Mouse (Mus musculus) fibroblast of lung, adult 2 months (primary cell): ENCODE results near the gene Scyl1.

Experiments
- DNase-seq: peaks from one replicate; pipeline ENCODE4 v3.0.0-alpha.2; 2011; ENCODE audit warnings: low read depth

The Scyl1 gene

GRCm38 (mm10) chr19:5787920-5788319, 16.7 kb upstream of the Scyl1 start:
- no peak for DNase-seq

- peak; percentile 95 for DNase-seq
These were observed 16.0 kb upstream of the Scyl1 start for GRCm38 (mm10) chr19:5787128-5787635.

- peak; percentile 76 for DNase-seq
These were observed 15.4 kb upstream of the Scyl1 start for GRCm38 (mm10) chr19:5786441-5787114.

GRCm38 (mm10) chr19:5784958-5785577, 13.8 kb upstream of the Scyl1 start:
- no peak for DNase-seq

- DNase-seq, result no peak
These were observed 10.9 kb upstream of the Scyl1 start for GRCm38 (mm10) chr19:5782121-5782520.

DNA sequence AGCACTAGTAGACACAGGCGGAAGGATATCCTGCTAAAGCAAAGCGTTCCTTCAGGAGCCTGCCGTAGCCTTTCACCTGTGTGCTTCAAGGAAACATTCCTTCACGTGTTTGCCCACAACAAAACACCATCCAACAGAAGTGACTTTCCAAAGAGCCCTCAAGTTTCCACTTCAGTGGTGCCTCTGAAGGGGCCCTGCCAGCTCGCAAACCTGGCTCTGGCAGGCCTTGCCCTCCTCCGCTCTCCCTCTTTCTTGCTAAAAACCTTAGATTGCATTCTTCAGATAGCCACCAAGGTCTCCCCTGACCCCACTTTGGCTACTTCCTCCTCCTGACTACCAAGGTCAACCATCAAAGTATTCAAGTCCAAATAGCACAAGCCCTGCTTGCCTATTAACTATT, 10.3 kb upstream of the Scyl1 start:
- DNase-seq, result no peak

DNA sequence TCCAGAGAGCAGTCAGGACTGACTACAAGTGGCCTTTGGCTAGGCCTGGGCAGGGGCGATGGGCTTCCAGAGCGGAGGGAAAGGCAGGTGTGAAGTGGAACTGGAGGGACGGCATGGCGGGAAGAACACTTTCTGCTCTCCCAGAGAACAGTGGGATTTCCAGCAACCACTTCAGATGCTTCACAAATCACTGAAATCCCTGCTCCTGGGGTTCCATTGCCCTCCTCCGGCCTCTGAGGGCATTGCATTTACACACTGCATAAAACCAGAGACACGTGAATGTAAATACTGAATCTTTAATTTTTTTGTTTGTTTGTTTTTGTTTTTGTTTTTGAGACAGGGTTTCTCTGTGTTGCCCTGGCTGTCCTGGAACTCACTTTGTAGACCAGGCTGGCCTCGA, 9.0 kb upstream of the Scyl1 start:
- DNase-seq, result peak; percentile 48

DNA sequence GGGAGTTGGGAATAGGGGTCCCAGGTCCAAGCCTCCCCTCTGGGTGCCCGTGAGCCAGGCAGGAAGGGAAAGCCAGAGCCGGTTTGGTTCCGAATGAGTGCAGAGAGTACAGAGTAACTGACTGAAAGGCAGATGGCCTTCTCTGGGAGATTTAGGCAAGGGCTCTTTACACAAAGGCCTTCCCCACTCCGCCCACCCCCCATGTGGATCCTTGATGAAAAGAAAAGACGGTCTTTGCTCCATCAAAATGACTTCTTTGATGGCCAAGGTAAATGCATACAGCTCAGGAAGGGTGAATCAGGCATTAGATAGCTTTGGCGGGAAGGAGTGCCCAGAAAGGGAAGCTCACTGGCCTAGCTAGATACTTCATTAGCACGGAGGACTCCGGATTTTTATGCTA, 7.1 kb upstream of the Scyl1 start:
- DNase-seq, result no peak

DNA sequence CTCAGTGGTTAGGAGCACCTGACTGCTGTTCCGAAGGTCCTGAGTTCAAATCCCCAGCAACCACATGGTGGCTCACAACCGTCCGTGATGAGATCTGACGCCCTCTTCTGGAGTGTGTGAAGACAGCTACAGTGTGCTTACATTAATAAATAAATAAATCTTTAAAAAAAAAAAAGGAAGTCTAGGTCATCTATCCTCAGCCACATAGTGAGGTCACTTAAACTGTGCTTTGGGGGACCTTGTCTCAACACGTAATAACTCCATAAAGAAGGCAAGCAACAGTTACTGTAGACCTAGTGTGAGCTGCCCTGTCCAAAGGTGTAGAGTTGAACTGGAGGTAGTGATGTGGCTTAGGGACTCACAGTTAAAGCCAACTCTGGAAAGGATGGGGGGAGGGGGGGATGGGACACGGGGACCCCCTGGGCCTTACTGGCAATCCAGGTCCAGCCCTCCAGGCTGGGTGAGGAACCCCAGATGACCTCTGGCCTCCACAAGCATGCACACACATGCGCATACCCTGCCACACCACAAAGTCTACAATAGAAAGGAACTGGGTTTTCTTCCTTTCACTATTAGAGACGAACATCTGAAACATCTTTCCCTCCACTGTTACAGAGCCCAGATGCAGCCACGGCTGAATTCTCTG, 6.3 kb upstream of the Scyl1 start:
- DNase-seq, result no peak

DNA sequence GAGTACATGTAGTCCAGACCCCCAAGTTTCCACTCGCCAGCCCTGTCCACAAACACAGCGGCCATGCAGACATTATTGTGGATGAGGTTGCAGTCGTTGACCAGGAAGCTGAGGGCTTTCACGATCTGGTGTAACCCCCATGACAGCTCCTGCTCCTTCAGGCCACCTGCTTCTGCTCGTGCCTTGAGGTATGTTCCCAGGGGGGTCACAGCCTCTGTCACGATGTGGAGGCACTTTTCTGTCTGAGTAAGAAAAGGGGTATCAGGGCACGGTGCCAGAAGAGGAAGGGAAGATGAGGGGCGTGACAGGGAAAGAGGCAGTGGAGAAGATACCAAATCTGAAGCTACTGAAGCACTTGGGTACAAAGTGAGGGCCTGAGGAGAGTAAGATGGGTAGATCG, 908 bp downstream of the Scyl1 start:
- no peak for DNase-seq

DNA sequence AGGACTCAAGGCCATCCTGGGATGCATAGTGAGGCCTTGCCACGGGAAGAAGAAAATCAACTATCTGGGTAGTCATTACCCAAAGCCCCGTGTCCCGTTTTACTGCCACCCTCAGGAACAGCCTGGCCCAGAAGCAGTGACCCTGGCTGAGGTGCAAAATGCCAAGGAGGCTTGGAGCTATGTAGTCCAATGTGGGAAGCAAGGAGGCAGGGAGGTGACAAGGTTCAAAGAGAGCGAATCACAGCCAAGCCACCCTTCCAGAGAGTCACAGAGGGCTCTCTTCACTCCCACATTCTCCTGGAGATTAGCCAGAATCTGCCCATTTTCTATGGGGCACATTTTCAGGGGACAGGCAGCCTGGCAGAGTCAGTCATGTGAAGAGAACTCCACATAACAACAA, 3.9 kb downstream of the Scyl1 start:
- no peak for DNase-seq

- no peak for DNase-seq
These were observed 8.1 kb downstream of the Scyl1 start for GRCm38 (mm10) chr19:5763163-5763562.

DNA sequence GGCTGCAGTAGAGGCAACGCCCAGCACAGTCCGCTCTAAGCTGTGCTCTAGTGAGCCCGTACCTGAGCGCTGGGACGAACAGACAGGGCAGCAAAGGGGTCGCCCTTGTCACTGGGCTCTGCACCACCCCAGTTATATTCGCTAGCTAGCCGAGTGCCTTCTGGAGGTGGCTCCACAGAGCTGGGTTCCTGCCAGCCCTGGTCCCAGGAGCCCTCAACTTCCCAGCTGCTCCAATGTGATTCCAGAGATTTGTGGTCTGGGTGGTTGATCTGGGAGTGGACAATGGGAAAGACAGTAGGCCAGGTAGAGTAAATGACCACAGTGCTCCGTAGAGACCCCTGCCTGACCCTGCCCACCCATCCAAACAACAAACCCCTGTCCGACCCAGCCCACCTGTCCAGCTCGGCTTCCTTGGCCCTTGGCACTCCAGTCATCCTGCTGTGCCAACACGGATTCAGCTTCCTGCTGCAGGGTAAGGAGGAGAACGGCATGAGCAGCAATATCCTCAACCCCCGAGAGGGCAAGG, 12.3 kb downstream of the Scyl1 start:
- no peak for DNase-seq

DNA sequence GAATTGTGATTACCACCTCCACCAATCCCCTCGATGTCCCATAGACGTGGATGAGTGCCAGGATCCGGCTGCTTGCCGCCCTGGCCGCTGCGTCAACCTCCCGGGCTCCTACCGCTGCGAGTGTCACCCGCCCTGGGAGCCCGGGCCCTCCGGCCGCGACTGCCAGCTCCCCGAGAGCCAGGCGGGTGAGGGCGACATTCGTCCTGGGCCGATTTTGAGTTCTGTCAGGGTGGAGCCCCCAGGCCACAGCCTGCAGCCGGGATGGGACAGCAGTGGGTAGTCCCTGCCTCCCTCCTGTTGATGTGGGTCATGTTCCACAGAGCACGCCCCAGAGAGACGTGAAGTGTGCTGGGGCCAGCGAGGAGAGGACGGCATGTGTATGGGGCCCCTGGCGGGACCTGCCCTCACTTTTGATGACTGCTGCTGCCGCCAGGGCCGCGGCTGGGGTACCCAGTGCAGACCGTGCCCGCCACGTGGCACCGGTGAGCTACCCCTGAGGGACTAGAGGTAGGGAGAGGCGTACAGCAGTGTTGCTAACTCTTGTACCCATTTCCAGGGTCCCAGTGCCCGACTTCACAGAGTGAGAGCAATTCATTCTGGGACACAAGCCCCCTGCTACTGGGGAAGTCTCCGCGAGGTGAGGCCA, 14.1 kb downstream of the Scyl1 start:
- no peak for DNase-seq

DNA sequence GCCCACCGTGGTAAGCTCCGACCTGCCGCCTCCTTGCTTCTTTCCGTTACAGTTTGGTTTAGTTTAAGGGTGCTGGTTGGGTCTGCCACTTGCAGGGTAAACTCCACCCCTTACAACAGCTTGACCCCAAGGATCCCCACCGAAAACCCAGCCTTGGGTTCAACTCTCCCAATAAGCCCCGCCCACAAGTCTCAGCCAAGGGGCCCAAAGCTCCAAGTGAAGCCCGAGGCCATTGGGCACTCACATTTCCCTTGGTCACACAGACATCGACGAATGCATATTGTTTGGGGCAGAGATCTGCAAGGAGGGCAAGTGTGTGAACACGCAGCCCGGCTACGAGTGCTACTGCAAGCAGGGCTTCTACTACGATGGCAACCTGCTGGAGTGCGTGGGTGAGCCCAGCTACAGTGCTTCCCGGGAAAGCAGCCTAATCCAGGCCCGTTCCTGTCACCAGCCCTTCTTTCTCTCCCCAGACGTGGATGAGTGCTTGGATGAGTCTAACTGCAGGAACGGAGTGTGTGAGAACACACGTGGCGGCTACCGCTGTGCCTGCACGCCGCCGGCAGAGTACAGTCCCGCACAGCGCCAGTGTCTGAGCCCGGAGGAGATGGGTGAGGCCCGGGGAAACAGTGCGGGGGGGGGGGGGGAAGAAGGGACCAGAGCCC, 14.8 kb downstream of the Scyl1 start:
- DNase-seq, result no peak

GRCm38 (mm10) chr19:5751742-5752141, 19.5 kb downstream of the Scyl1 start:
- no peak for DNase-seq

DNA sequence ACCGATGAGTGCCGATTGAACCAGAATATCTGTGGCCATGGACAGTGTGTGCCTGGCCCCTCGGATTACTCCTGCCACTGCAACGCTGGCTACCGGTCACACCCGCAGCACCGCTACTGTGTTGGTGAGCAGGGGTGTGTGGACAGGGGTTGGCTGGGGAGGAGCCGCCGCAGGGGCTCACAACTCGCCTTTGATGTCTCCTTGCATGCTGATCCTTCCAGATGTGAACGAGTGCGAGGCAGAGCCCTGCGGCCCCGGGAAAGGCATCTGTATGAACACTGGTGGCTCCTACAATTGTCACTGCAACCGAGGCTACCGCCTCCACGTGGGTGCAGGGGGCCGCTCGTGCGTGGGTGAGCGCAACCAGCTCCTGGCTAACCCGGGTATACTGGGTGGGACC, 20.3 kb downstream of the Scyl1 start:
- DNase-seq, result no peak

DNA sequence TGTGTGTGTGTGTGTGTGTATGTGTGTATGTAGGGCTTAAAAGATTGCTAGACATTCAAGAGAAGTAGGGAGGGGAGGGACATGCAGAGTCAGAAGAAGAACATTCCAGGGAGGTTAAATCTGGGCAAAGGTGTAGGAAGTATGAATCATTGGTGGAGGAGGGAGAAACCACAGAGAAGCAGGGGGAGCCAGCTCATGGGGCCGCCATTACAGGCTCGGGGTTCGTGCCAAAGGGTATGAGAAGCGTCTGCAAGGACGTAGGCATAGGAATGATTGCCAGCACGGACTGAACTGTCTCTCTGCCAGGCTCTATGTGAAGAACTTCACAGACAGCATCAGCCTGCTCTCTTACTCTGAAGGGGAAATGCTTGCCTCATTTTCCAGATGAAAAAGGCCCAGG, 21.7 kb downstream of the Scyl1 start:
- DNase-seq, result peak; percentile 83

DNA sequence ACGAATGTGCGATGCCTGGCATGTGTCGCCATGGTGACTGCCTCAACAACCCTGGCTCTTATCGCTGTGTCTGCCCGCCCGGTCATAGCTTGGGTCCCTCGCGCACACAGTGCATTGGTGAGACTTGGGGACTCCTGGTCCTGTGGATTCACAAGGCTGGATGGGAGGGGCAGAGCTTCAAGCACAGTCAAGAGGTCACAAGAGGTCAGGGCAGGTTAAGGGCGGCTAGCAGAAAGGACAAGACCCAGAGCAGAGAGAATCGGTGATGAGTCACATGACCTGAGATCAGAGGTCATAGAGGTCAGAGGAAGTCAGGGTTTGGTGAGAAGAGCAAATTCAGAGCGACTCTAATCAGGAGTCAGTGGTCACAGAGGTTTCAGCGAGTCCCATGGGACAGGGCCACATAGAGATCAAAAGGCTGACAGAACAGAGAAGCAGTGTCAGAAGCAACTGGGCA, 24.3 kb downstream of the Scyl1 start:
- DNase-seq, result no peak

DNA sequence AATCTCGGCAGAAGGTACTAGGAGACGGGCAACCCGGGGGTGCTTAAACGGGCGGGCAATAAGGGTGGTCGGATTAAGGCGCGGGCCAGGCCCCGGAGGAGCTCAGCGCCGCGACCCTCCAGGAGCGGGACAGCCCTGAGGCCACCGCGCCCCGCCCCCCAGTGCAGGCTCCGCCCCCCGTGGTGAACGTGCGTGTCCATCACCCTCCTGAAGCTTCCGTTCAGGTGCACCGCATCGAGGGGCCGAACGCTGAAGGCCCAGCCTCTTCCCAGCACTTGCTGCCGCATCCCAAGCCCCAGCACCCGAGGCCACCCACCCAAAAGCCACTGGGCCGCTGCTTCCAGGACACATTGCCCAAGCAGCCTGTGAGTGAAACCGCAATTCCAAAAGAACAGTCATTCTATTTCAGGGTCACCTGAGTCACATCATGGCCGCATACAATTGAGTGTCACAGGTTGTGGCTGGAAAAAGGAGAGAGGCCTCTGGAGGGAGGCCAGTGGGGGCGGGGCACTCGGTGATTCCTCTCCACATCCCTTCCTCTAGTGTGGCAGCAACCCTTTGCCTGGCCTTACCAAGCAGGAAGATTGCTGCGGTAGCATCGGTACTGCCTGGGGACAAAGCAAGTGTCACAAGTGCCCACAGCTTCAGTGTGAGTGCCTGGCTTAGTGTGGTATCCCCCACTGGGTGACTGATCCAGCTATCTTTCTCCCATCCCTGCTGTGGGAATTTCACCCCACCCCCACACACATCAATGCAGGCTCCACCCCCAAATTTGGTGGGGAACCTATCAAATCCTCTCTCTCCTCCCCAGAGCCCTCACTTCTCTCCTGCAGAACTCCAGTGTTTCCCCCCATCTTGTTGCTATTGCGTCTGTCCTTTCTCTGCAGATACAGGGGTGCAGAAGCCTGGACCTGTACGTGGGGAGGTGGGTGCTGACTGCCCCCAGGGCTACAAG, 25.2 kb downstream of the Scyl1 start:
- no peak for DNase-seq

GRCm38 (mm10) chr19:5743576-5743975, 27.6 kb downstream of the Scyl1 start:
- DNase-seq, result peak; percentile 69
